Mouse (Mus musculus) midbrain, embryonic 14.5 days (tissue): ENCODE measurements around the gene Scgn. TPM values are rescaled to one million over a fixed set of nuclear protein-coding genes. Genes with fewer than 3 reads are reported as not detected.

ENCODE experiments used
- ATAC-seq: fragments of 200-750 bp; cut with Nextera tagmentation; 2 replicates; pipeline ENCODE4 v1.8.0; 2017; ENCODE audit warnings: moderate number of reproducible peaks, moderate library complexity; ENCODE audit not compliant: low FRiP score, low TSS enrichment
- DNase-seq: peaks from one replicate; pipeline ENCODE4 v3.0.0-alpha.2; 2015
- H3K27ac ChIP-seq: fragments of 300-500 bp; sonication (generic); replicated peaks from 2 replicates; pipeline ENCODE4 v1.5.1; 2014; ENCODE audit warnings: mild to moderate bottlenecking, low read depth, low read length, moderate library complexity
- H3K27me3 ChIP-seq: fragments of 300-500 bp; sonication (generic); 2 replicates; pipeline ENCODE4 v1.6.1; 2014; ENCODE audit warnings: low read length, control low read depth, mixed read lengths; ENCODE audit not compliant: control insufficient read depth, insufficient read depth
- H3K36me3 ChIP-seq: fragments of 300-500 bp; sonication (generic); 2 replicates; pipeline ENCODE4 v1.6.1; 2014; ENCODE audit warnings: low read length, control low read depth; ENCODE audit not compliant: control insufficient read depth, insufficient read depth
- H3K4me1 ChIP-seq: fragments of 300-500 bp; sonication (generic); 2 replicates; pipeline ENCODE4 v1.6.1; 2014; ENCODE audit warnings: mild to moderate bottlenecking, antibody characterized with exemption, low read length, control low read depth; ENCODE audit not compliant: control insufficient read depth, insufficient read depth
- H3K4me2 ChIP-seq: fragments of 300-500 bp; sonication (generic); 2 replicates; pipeline ENCODE4 v1.6.1; 2014; ENCODE audit warnings: mild to moderate bottlenecking, low read length, moderate library complexity
- H3K4me3 ChIP-seq: fragments of 300-500 bp; sonication (generic); replicated peaks from 2 replicates; pipeline ENCODE4 v1.5.1; 2014; ENCODE audit warnings: low read depth, low read length
- H3K9ac ChIP-seq: fragments of 300-500 bp; sonication (generic); replicated peaks from 2 replicates; pipeline ENCODE4 v1.6.1; 2014; ENCODE audit warnings: mild to moderate bottlenecking, low read length, moderate library complexity
- H3K9me3 ChIP-seq: fragments of 300-500 bp; sonication (generic); 2 replicates; pipeline ENCODE4 v1.6.1; 2016; ENCODE audit warnings: low read length, control low read depth, mixed read lengths; ENCODE audit not compliant: control insufficient read depth
- WGBS: fragments of 180-500 bp; shearing (Covaris S2); extraction: QIAGEN DNeasy Blood & Tissue Kit; methylation state at CpG from one replicate; pipeline ENCODE4 v1.1.7; 2014; 5-methylcytosine and 5-hydroxymethylcytosine counted together
- microRNA-seq: library from miRNA; unstranded; fragments of <30 nt; microRNA quantifications from one replicate; pipeline ENCODE4, GENCODE M21; 2016
- polyA plus RNA-seq: library from polyadenylated mRNA; unstranded; fragments of >200 nt; fragmentation: Nextera tagmentation; extraction: Ambion mirVana; gene quantifications from 2 replicates; pipeline ENCODE4 v1.2.1, GENCODE M21; 2014

The Scgn gene
- polyA plus RNA-seq, 1 experiment from 2014 or later, result 1.9 TPM

DNA sequence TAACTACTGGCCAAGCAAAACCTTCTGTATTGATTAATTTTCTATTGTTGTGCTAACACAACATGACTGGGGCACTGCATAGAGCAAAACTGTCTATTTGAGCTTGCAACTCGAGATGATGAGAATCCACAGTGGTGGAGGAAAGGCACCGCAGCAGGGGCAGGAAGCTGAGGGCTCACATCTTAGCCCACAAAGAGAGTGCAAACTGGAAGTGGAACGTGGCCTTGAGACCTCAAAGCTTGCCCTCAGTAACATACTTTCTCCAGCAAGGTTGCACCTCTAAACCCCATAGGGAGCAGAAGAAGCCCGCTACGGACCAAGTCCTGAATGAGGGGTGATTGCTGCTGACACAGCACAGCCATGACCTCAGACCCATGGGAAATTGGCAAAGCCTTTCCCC, 80.9 kb downstream of the Scgn start:
- H3K9ac ChIP-seq, result no peak overlapping the region
- no peak overlapping the region for H3K4me3 ChIP-seq
- H3K4me1 ChIP-seq, result no peaks in the 10 kb centered on the region
- no peak for DNase-seq
- H3K27me3 ChIP-seq, result no peaks in the 10 kb centered on the region
- H3K4me2 ChIP-seq, result no peak overlapping the region
- H3K36me3 ChIP-seq, result no peaks in the 10 kb centered on the region
- H3K9me3 ChIP-seq, result no peaks in the 10 kb centered on the region
- no peak overlapping the region for H3K27ac ChIP-seq
- 87% methylated on average over 5 of the region's 5 CpGs for WGBS
- ATAC-seq, result no peak

DNA sequence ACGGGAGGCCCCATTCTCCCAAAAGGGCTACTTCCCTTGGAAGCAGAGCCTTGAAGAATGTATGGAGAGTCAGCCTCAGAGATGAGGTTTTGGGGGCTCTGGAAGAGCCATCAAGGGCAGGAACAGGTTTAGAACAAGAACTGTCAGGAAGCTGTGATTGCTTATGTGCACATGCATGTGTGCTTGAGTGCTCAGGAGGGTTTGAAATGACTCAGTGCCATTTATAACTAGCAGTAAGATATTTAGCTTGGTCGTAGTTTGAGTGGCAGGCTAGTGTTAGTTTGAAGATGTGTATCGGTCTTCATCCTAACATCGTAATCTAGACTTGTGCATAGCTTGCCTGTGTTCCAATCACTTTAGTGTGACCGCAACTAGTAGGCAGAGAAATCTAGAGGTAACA, 84.1 kb downstream of the Scgn start:
- 95% methylated on average over 5 of the region's 5 CpGs for WGBS
- no peak overlapping the region for H3K4me2 ChIP-seq
- ATAC-seq (no peak), DNase-seq (no peak)
- H3K4me1 ChIP-seq, result no peaks in the 10 kb centered on the region
- H3K27me3 ChIP-seq, result no peaks in the 10 kb centered on the region
- H3K27ac ChIP-seq, result no peak overlapping the region
- no peak overlapping the region for H3K9ac ChIP-seq
- no peaks in the 10 kb centered on the region for H3K9me3 ChIP-seq
- no peak overlapping the region for H3K4me3 ChIP-seq
- no peaks in the 10 kb centered on the region for H3K36me3 ChIP-seq

Small RNA genes lying within 50 kb of the gene (microRNA-seq; reads per million reads assigned to microRNA genes)
- not detected for gene Gm44344

Other genes starting within 250 kb of the Scgn start
- gene Hist1h3c, start 245.6 kb downstream of the Scgn start, polyA plus RNA-seq, result 1.2 TPM in 2 replicates
- gene Hist1h2bb, start 244.5 kb downstream of the Scgn start, polyA plus RNA-seq, result 0.51 TPM in 1 of 2 replicates, not detected in the other
- gene Hist1h2ab, start 240.1 kb downstream of the Scgn start, polyA plus RNA-seq, result 11.3 and 13.5 TPM in 2 replicates
- 3.5 and 4.0 TPM in 2 replicates for gene Hist1h3b, start 238.9 kb downstream of the Scgn start, polyA plus RNA-seq
- 2.8 and 5.0 TPM in 2 replicates for gene Hist1h4b, start 234.2 kb downstream of the Scgn start, polyA plus RNA-seq
- gene Hist1h4a, start 230.0 kb downstream of the Scgn start, polyA plus RNA-seq, result 0.47 and 1.1 TPM in 2 replicates
- gene Hist1h3a, start 228.8 kb downstream of the Scgn start, polyA plus RNA-seq, result 2.2 TPM in 2 replicates
- 0.93 TPM in 1 of 2 replicates, not detected in the other for gene Hist1h1a, start 227.5 kb downstream of the Scgn start, polyA plus RNA-seq
- not detected in 2 replicates for gene Trim38, start 221.3 kb downstream of the Scgn start, polyA plus RNA-seq
- gene Slc17a2, start 184.2 kb downstream of the Scgn start, polyA plus RNA-seq, result not detected in 2 replicates
- not detected in 2 replicates for gene Slc17a3, start 151.8 kb downstream of the Scgn start, polyA plus RNA-seq
- not detected in 2 replicates for gene Slc17a1, start 123.5 kb downstream of the Scgn start, polyA plus RNA-seq
- not detected in 2 replicates for gene Slc17a4, start 76.2 kb downstream of the Scgn start, polyA plus RNA-seq
- gene Hist1h2ba, start 57.1 kb downstream of the Scgn start, polyA plus RNA-seq, result not detected in 2 replicates
- not detected in 2 replicates for gene Hist1h2aa, start 56.8 kb downstream of the Scgn start, polyA plus RNA-seq